ENCODE assay signal across 7 mouse cellular contexts in genomic region chr19:37077258-37077657, GRCm38 (mm10).
DNase-seq lines count a peak whose midpoint lies in the region; ATAC-seq and TF ChIP-seq lines count a peak whose summit lies in the region.
"Not testable (repeated sequence)": the region's sequence is repeated elsewhere in the genome, so short reads cannot be mapped to it uniquely, and the experiment has no call there.

No protein-coding gene starts in this region.

- not testable (repeated sequence) for TF ChIP-seq CTCF in lung, postnatal 0 days (IDR thresholded peaks at IDR 0.05)

- not testable (repeated sequence) for H3K4me3 ChIP-seq in heart, embryonic 16.5 days (ENCODE audit: low read length); lung, postnatal 0 days (ENCODE audit: low read depth, low read length)

- peak; percentile 66 to 72 for DNase-seq in adrenal gland, adult (ENCODE audit: inconsistent age in 2 of 2, low spot score in 1 of 2)
- peak; percentile 76 to 85 for DNase-seq in cerebellum, adult 18-20 months
- peak; percentile 63 to 73 for DNase-seq in cerebellum, postnatal 14 days
- peak; percentile 45 to 49 for DNase-seq in gastrocnemius, adult 8-10 months (ENCODE audit: low spot score in 2 of 2)
- peak; percentile 83 for DNase-seq in kidney, adult 9 months
- peak; percentile 7 for DNase-seq in lung, postnatal 0 days (ENCODE audit: low spot score)

- peaks cover 52% of the 10 kb centered on the region for H3K4me1 ChIP-seq in heart, embryonic 16.5 days (ENCODE audit: control insufficient read depth, insufficient read depth, low read length)
- H3K4me1 ChIP-seq in lung, postnatal 0 days (ENCODE audit: insufficient read depth, low read depth, low read length) = not testable (repeated sequence)

- not testable (repeated sequence) for H3K27me3 ChIP-seq in heart, embryonic 16.5 days (ENCODE audit: control insufficient read depth, insufficient read depth, low read length); lung, postnatal 0 days (replicated peaks; ENCODE audit: insufficient read depth, low read length)

- H3K9ac ChIP-seq in heart, embryonic 16.5 days (ENCODE audit: low read length); lung, postnatal 0 days (replicated peaks; ENCODE audit: low read depth): not testable (repeated sequence)

- ATAC-seq in heart, embryonic 16.5 days (replicated peaks; ENCODE audit: extremely low read depth, insufficient read depth, low FRiP score); lung, postnatal 0 days: not testable (repeated sequence)

- not testable (repeated sequence) for H3K4me2 ChIP-seq in heart, embryonic 16.5 days (ENCODE audit: low read depth, low read length); lung, postnatal 0 days (replicated peaks; ENCODE audit: low read depth, low read length)

- not testable (repeated sequence) for H3K36me3 ChIP-seq in heart, embryonic 16.5 days (ENCODE audit: control insufficient read depth, insufficient read depth); lung, postnatal 0 days (ENCODE audit: insufficient read depth, low read length)

- WGBS in heart, embryonic 16.5 days = 69% methylated on average over 4 of the region's 4 CpGs
- 53% methylated on average over 4 of the region's 4 CpGs for WGBS in lung, postnatal 0 days

- peak; percentile 56 for TF ChIP-seq EP300 in lung, postnatal 0 days (IDR thresholded peaks at IDR 0.05)

- H3K9me3 ChIP-seq in heart, embryonic 16.5 days (replicated peaks; ENCODE audit: control insufficient read depth, low read length); lung, postnatal 0 days (ENCODE audit: low read length): not testable (repeated sequence)

- 0 out of 2 replicates have a peak overlapping the region, but pooled peaks have one; percentile 50 for H3K27ac ChIP-seq in heart, embryonic 16.5 days (ENCODE audit: low read length)
- not testable (repeated sequence) for H3K27ac ChIP-seq in lung, postnatal 0 days (ENCODE audit: low read length)

Comparison
In these comparisons a context has a peak if more than half of its experiments do, and no peak if none do; other contexts are left out.
1. DNase-seq: peak in every context shown above with its lines; median percentile 83 in kidney, adult 9 months; 80 in cerebellum, adult 18-20 months; 69 in adrenal gland, adult; 68 in cerebellum, postnatal 14 days; 47 in gastrocnemius, adult 8-10 months; 7 in lung, postnatal 0 days.